ENCODE assay signal across 9 mouse cellular contexts in the genomic region with DNA sequence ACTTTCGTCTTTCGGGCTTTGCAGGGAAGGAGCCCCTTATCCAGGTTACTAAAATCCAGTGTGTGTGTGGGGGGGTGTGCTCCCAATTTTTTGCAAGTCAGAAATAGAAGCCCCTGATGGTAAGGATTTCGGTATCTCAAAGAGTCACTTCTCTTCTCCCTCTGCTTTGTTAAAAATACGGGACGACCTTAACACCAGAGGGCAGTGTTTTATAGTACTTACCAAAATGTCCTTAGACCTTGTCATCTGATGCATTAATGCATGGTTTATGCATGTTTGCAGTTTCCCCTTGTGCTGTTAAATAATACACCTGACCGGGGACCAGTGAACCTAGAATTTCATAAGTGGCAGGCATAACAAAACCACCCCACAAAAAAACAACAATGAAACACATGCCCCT.
DNase-seq lines count a peak whose midpoint lies in the region; TF ChIP-seq lines count a peak whose summit lies in the region.
"Had no signal": no experiment of that assay in that cellular context is flagged by ENCODE, and none has a peak within 500 bp of the region (broad histone marks: within the 10 kb centered on the region; RNA-seq: fewer than 3 reads in every experiment).

No protein-coding gene starts in this region.

- no peaks in the 10 kb centered on the region for H3K36me3 ChIP-seq in E14TG2a.4 (ENCODE audit: insufficient read depth, low read length)
- H3K36me3 ChIP-seq: midbrain, embryonic 12.5 days had no signal

- peak; percentile 45 to 47 for DNase-seq in cerebellum, postnatal 14 days
- no peak for DNase-seq in cerebellum, adult 11 months
- DNase-seq in layer of hippocampus, adult 11-12 months (ENCODE audit: low spot score) = peak; percentile 24
- DNase-seq in layer of hippocampus, adult 9-11 months = no peak
- peak; percentile 43 for DNase-seq in kidney, postnatal 14 days
- no peak for DNase-seq in frontal cortex, postnatal 10 days (ENCODE audit: low spot score in 2 of 2)
- DNase-seq in spleen, postnatal 10 days (ENCODE audit: low spot score in 2 of 2) = no peak

- TF ChIP-seq CTCF in E14TG2a.4 (conservative IDR thresholded peaks at IDR 0.05; ENCODE audit: low read length) = peak; percentile 24; the same call in 1 of the 2 replicates

- no peaks in the 10 kb centered on the region; the same call in 1 of the 2 replicates for H3K27me3 ChIP-seq in E14TG2a.4 (ENCODE audit: insufficient read depth, low read length)
- H3K27me3 ChIP-seq: midbrain, embryonic 12.5 days had no signal

- no peak overlapping the region for H3K4me3 ChIP-seq in E14TG2a.4 (replicated peaks; ENCODE audit: low read length)
- H3K4me3 ChIP-seq: midbrain, embryonic 12.5 days had no signal

- H3K9me3 ChIP-seq in E14TG2a.4 (ENCODE audit: low read length) = no peaks in the 10 kb centered on the region
- H3K9me3 ChIP-seq: midbrain, embryonic 12.5 days had no signal

- peaks cover 16% of the 10 kb centered on the region for H3K4me1 ChIP-seq in E14TG2a.4 (replicated peaks; ENCODE audit: low read depth, low read length)
- H3K4me1 ChIP-seq: midbrain, embryonic 12.5 days had no signal

Comparison
In these comparisons a context has a peak if more than half of its experiments do, and no peak if none do; other contexts are left out.
1. DNase-seq: peak in cerebellum, postnatal 14 days (2 of 2), layer of hippocampus, adult 11-12 months (single experiment) and kidney, postnatal 14 days (single experiment); none in cerebellum, adult 11 months (single experiment), layer of hippocampus, adult 9-11 months (single experiment), frontal cortex, postnatal 10 days (0 of 2) and spleen, postnatal 10 days (0 of 2).